Mouse (Mus musculus): ENCODE data around the gene Kdm5c.

GRCm38 (mm10) chrX:152307942-152308341 lies 75.1 kb downstream of the Kdm5c start:
- TF ChIP-seq CTCF (IDR thresholded peaks at IDR 0.05; ENCODE audit: low read depth), result peak; percentile 52
- TF ChIP-seq EP300 (IDR thresholded peaks at IDR 0.05; ENCODE audit: low read depth), result no peak
